14 mouse cellular contexts compared by ENCODE assay signal in genomic region chr5:101833875-101834274, GRCm38 (mm10).
DNase-seq lines count a peak whose midpoint lies in the region; ATAC-seq and TF ChIP-seq lines count a peak whose summit lies in the region.
"Had no signal": no experiment of that assay in that cellular context is flagged by ENCODE, and none has a peak within 500 bp of the region (broad histone marks: within the 10 kb centered on the region; RNA-seq: fewer than 3 reads in every experiment).

No protein-coding gene starts in this region.

- no peak for DNase-seq in hindbrain, postnatal 0 days (ENCODE audit: low spot score)
- peak; percentile 15 for DNase-seq in thymus, postnatal 4 days
- no peak for DNase-seq in thymus, postnatal 25 days
- no peak for DNase-seq in urinary bladder, postnatal 14 days (ENCODE audit: low spot score)
- DNase-seq in ovary, postnatal 10 days (ENCODE audit: low spot score): no peak
- DNase-seq: layer of hippocampus, postnatal 36 days; midbrain, embryonic 14.5 days had no signal

- no peak for ATAC-seq in hindbrain, postnatal 0 days
- no peak for ATAC-seq in hindbrain, embryonic 16.5 days
- ATAC-seq in granulocyte monocyte progenitor cell, adult 5-6 weeks (replicated peaks; ENCODE audit: poor library complexity, severe bottlenecking): peak; percentile 46; the same call in 1 of the 2 replicates
- no peak for ATAC-seq in midbrain, embryonic 16.5 days

- no peak overlapping the region for H3K4me2 ChIP-seq in hindbrain, postnatal 0 days (ENCODE audit: low read depth, low read length)
- no peak overlapping the region for H3K4me2 ChIP-seq in hindbrain, embryonic 16.5 days (ENCODE audit: low read length)
- H3K4me2 ChIP-seq in midbrain, embryonic 16.5 days (ENCODE audit: low read length): no peak overlapping the region
- H3K4me2 ChIP-seq: forebrain, embryonic 12.5 days; kidney, embryonic 15.5 days; limb, embryonic 15.5 days had no signal

- H3K4me1 ChIP-seq in hindbrain, postnatal 0 days (ENCODE audit: insufficient read depth, low read length): peaks cover 2% of the 10 kb centered on the region; the same call in 1 of the 2 replicates
- H3K4me1 ChIP-seq in hindbrain, embryonic 16.5 days (ENCODE audit: control insufficient read depth, insufficient read depth, low read depth, low read length): no peaks in the 10 kb centered on the region
- H3K4me1 ChIP-seq in midbrain, embryonic 16.5 days (ENCODE audit: control insufficient read depth, insufficient read depth, low read length): no peaks in the 10 kb centered on the region
- H3K4me1 ChIP-seq: forebrain, embryonic 12.5 days; kidney, embryonic 15.5 days had no signal

- 65% methylated on average over 8 of the region's 8 CpGs for WGBS in hindbrain, postnatal 0 days
- 70% methylated on average over 8 of the region's 8 CpGs for WGBS in hindbrain, embryonic 16.5 days
- 65% methylated on average over 8 of the region's 8 CpGs for WGBS in midbrain, embryonic 16.5 days

- no peak overlapping the region for H3K9ac ChIP-seq in hindbrain, postnatal 0 days (replicated peaks; ENCODE audit: low read length)
- H3K9ac ChIP-seq in hindbrain, embryonic 16.5 days (ENCODE audit: low read depth, low read length): no peak overlapping the region
- no peak overlapping the region for H3K9ac ChIP-seq in midbrain, embryonic 16.5 days (ENCODE audit: low read depth, low read length)
- H3K9ac ChIP-seq: forebrain, embryonic 12.5 days; kidney, embryonic 15.5 days; limb, embryonic 15.5 days had no signal

- no peaks in the 10 kb centered on the region for H3K9me3 ChIP-seq in hindbrain, postnatal 0 days (ENCODE audit: low read length)
- H3K9me3 ChIP-seq in hindbrain, embryonic 16.5 days (ENCODE audit: control insufficient read depth, low read length): no peaks in the 10 kb centered on the region
- H3K9me3 ChIP-seq in midbrain, embryonic 16.5 days (replicated peaks; ENCODE audit: control insufficient read depth, low read length, poor library complexity, severe bottlenecking): no peaks in the 10 kb centered on the region
- H3K9me3 ChIP-seq: embryonic facial prominence, embryonic 10.5 days; forebrain, embryonic 12.5 days; kidney, embryonic 15.5 days; limb, embryonic 15.5 days had no signal

- peaks cover 26% of the 10 kb centered on the region for H3K36me3 ChIP-seq in hindbrain, postnatal 0 days (ENCODE audit: insufficient read depth, low read length)
- H3K36me3 ChIP-seq in hindbrain, embryonic 16.5 days (ENCODE audit: control insufficient read depth, insufficient read depth, low read length): peaks cover 22% of the 10 kb centered on the region
- H3K36me3 ChIP-seq in midbrain, embryonic 16.5 days (ENCODE audit: control insufficient read depth, insufficient read depth, low read length): peaks cover 22% of the 10 kb centered on the region

- TF ChIP-seq CTCF in hindbrain, postnatal 0 days (IDR thresholded peaks at IDR 0.05; ENCODE audit: low read depth): peak; percentile 13; the same call in 1 of the 2 replicates

- H3K27ac ChIP-seq in hindbrain, postnatal 0 days: no peak overlapping the region
- H3K27ac ChIP-seq in hindbrain, embryonic 16.5 days (ENCODE audit: low read depth, low read length): no peak overlapping the region
- H3K27ac ChIP-seq in midbrain, embryonic 16.5 days (ENCODE audit: low read length): no peak overlapping the region
- H3K27ac ChIP-seq: embryonic facial prominence, embryonic 10.5 days; forebrain, embryonic 12.5 days; kidney, embryonic 15.5 days; limb, embryonic 15.5 days had no signal

- no peaks in the 10 kb centered on the region for H3K27me3 ChIP-seq in hindbrain, postnatal 0 days (ENCODE audit: insufficient read depth, low read length)
- no peaks in the 10 kb centered on the region for H3K27me3 ChIP-seq in hindbrain, embryonic 16.5 days (replicated peaks; ENCODE audit: control insufficient read depth, insufficient read depth, low read length)
- H3K27me3 ChIP-seq in midbrain, embryonic 16.5 days (ENCODE audit: control insufficient read depth, insufficient read depth, low read depth, low read length): no peaks in the 10 kb centered on the region
- H3K27me3 ChIP-seq: forebrain, embryonic 12.5 days; kidney, embryonic 15.5 days; limb, embryonic 15.5 days had no signal

- H3K4me3 ChIP-seq in hindbrain, postnatal 0 days (ENCODE audit: low read length): no peak overlapping the region
- H3K4me3 ChIP-seq in hindbrain, embryonic 16.5 days (ENCODE audit: low read length): no peak overlapping the region
- no peak overlapping the region for H3K4me3 ChIP-seq in midbrain, embryonic 16.5 days (ENCODE audit: low read depth, low read length)
- H3K4me3 ChIP-seq: embryonic facial prominence, embryonic 10.5 days; forebrain, embryonic 12.5 days; kidney, embryonic 15.5 days; limb, embryonic 15.5 days had no signal
